Mouse (Mus musculus) neural tube, embryonic 14.5 days (tissue): ENCODE measurements at regions not wholly inside any gene's neighbourhood (a gene's known extent, or its start where the extent isn't known, plus 50 kb on each side); places are given as distances from the start of the nearest gene placed in this dataset.
"Not testable (repeated sequence)": the region's sequence is repeated elsewhere in the genome, so short reads cannot be mapped to it uniquely, and the experiment has no call there.

ENCODE experiments used
- ATAC-seq: fragments of 200-750 bp; cut with Nextera tagmentation; 2 replicates; pipeline ENCODE4 v1.8.0; 2017; ENCODE audit warnings: low read depth, mild to moderate bottlenecking, moderate TSS enrichment, moderate library complexity
- H3K27ac ChIP-seq: fragments of 300-500 bp; sonication (generic); 2 replicates; pipeline ENCODE4 v1.5.1; 2014; ENCODE audit warnings: low read depth, mild to moderate bottlenecking, control low read depth, low read length, moderate library complexity, mixed read lengths
- H3K27me3 ChIP-seq: fragments of 300-500 bp; sonication (generic); 2 replicates; pipeline ENCODE4 v1.6.1; 2014; ENCODE audit warnings: low read length; ENCODE audit not compliant: control insufficient read depth, insufficient read depth
- H3K36me3 ChIP-seq: fragments of 300-500 bp; sonication (generic); 2 replicates; pipeline ENCODE4 v1.6.1; 2014; ENCODE audit warnings: low read length, mixed read lengths; ENCODE audit not compliant: control insufficient read depth, insufficient read depth
- H3K4me1 ChIP-seq: fragments of 300-500 bp; sonication (generic); 2 replicates; pipeline ENCODE4 v1.6.1; 2014; ENCODE audit warnings: low read length; ENCODE audit not compliant: control insufficient read depth, insufficient read depth
- H3K4me2 ChIP-seq: fragments of 300-500 bp; sonication (generic); 2 replicates; pipeline ENCODE4 v1.6.1; 2014; ENCODE audit warnings: mild to moderate bottlenecking, low read depth, low read length, control low read depth
- H3K4me3 ChIP-seq: fragments of 300-500 bp; sonication (generic); 2 replicates; pipeline ENCODE4 v1.5.1; 2014; ENCODE audit warnings: low read depth, low read length, control low read depth, mixed read lengths
- H3K9ac ChIP-seq: fragments of 300-500 bp; sonication (generic); replicated peaks from 2 replicates; pipeline ENCODE4 v1.6.1; 2014; ENCODE audit warnings: low read depth, mild to moderate bottlenecking, control low read depth, low read length, mixed read lengths
- H3K9me3 ChIP-seq: fragments of 300-500 bp; sonication (generic); 2 replicates; pipeline ENCODE4 v1.6.1; 2016; ENCODE audit warnings: low read length; ENCODE audit not compliant: control insufficient read depth
- WGBS: fragments of 180-500 bp; shearing (Covaris S2); extraction: QIAGEN DNeasy Blood & Tissue Kit; methylation state at CpG from one replicate; pipeline ENCODE4 v1.1.7; 2014; 5-methylcytosine and 5-hydroxymethylcytosine counted together

DNA sequence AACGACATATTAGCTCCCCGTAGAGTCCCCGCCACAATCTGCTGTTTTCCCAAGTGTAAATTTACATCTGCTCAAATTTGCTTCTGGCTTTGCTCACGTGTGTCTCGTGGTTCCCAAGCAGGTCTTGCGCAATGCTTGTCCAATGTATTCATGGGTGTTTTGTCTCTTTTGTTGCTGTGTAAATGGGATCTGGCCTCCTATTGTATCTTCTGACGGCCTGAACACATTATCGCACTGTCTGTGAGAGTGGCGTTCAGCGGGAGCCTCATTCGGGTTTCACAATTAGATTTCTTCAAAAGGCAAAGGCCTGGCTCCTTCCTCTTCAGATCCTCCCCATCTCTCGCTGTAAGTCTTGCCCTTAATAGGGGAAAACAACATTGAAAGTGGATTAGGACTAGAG lies 274.5 kb downstream of the Fam19a5 start:
- Histone ChIP-seq H3K27me3 (no peaks in the 10 kb centered on the region), H3K36me3 (no peaks in the 10 kb centered on the region), H3K4me1 (no peaks in the 10 kb centered on the region), H3K27ac (no peak overlapping the region), H3K9me3 (no peaks in the 10 kb centered on the region), H3K4me2 (no peak overlapping the region), H3K9ac (no peak overlapping the region), H3K4me3 (no peak overlapping the region)
- WGBS, result 20% methylated on average over 12 of the region's 12 CpGs
- ATAC-seq, result no peak

DNA sequence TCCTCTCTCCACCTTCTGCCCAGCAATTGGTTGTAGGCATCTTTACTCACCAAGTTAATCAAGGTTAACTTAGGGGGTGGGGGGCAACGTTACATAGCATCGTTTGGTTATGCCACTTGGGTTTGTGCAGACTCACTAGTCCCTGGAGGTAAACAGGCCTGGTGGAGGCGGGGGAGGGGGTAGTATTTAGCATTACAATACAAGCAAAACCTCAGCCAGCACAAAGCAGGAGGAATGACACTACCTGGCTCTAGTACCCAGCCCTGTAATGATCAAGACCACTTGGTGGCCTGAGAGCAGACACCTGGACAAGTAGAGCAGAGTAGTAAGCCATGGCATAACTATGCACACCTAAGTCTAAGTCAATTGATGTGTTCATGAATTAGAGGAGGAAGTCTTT lies 298.0 kb downstream of the Fam19a5 start:
- no peak overlapping the region for H3K27ac ChIP-seq
- WGBS, result 48% methylated on average over 3 of the region's 3 CpGs
- H3K9ac ChIP-seq, result no peak overlapping the region
- H3K36me3 ChIP-seq, result no peaks in the 10 kb centered on the region
- no peaks in the 10 kb centered on the region for H3K4me1 ChIP-seq
- no peak overlapping the region for H3K4me2 ChIP-seq
- no peak for ATAC-seq
- no peak overlapping the region for H3K4me3 ChIP-seq
- H3K9me3 ChIP-seq, result no peaks in the 10 kb centered on the region
- H3K27me3 ChIP-seq, result no peaks in the 10 kb centered on the region

DNA sequence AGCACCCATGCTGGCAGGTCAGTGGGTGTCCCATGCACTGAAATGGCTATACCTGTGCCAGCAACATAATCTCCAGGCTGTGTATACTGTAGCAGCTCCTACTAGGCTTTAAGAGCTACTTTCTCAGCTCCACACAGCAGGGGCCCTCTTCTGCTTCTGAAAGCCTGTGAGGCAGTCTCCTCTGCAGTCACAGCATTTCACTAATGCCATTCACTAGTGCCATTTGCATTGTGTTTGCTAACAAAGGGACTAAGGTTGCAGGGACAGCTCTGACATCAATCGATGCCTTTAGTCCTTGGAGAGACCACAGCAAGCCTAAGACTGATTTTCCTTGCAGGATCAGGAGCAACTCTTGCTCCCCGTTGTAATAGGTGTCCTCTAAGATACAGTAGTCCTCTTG lies 315.0 kb downstream of the Fam19a5 start:
- H3K4me1 ChIP-seq, result no peaks in the 10 kb centered on the region
- no peak overlapping the region for H3K27ac ChIP-seq
- no peaks in the 10 kb centered on the region for H3K36me3 ChIP-seq
- no peak for ATAC-seq
- H3K4me2 ChIP-seq, result no peak overlapping the region
- no peak overlapping the region for H3K9ac ChIP-seq
- no peaks in the 10 kb centered on the region for H3K27me3 ChIP-seq
- 12% methylated on average over 2 of the region's 2 CpGs for WGBS
- no peaks in the 10 kb centered on the region for H3K9me3 ChIP-seq
- no peak overlapping the region for H3K4me3 ChIP-seq

DNA sequence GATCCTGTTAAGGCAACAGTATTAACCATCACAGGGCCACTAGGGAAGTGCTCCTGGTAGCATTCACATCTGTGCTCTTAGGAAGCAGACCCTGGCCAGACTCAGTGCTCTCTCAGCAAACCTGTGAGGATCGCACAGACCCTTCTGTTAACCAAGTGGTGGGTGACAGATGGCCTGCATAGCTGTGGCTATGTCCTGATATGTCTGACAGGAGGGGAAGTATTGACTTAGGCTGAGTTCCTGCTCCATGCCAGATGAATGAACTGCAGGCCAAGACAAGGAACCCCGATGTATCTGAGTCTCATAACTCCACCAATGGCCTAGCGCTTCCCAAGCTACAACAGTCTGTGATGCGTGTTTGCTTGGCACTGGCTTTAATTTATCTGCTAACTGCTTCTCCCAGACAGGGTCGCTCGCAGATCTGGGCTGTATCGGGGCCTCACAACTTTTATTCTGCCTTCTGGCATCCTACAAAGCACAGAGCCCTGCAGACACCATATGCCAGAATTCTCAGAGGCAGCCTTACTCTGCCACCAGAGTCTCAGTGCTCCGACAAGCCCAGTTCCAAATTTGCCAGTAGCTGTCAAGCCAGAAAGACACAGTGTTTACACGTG lies 332.3 kb downstream of the Fam19a5 start:
- no peaks in the 10 kb centered on the region for H3K4me1 ChIP-seq
- no peaks in the 10 kb centered on the region for H3K27me3 ChIP-seq
- H3K9me3 ChIP-seq, result no peaks in the 10 kb centered on the region
- H3K36me3 ChIP-seq, result no peaks in the 10 kb centered on the region
- no peak overlapping the region for H3K4me2 ChIP-seq
- ATAC-seq, result no peak
- WGBS, result 54% methylated on average over 9 of the region's 9 CpGs
- no peak overlapping the region for H3K27ac ChIP-seq
- no peak overlapping the region for H3K4me3 ChIP-seq
- H3K9ac ChIP-seq, result no peak overlapping the region

DNA sequence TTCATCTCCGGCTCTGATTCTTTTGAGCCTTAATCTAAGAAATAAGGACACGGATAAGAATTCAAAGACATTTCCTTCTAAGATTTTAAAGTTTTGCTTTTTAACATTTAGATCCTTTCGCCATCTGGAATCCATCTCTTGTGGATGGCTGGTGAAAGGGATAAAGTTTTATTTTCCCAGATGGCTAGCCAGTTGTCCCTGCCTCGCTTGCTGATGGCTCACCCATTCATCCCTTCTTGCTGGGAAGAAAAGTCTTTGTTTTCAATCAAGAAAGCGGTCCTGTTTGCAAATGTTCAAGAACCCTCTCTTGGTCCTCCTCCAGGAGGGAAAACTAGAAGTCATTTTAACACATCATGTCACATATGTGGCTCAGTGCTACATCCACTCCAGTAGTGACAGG lies 346.8 kb downstream of the Fam19a5 start:
- Histone ChIP-seq H3K36me3 (no peaks in the 10 kb centered on the region), H3K4me3 (no peak overlapping the region), H3K27ac (no peak overlapping the region), H3K4me2 (no peak overlapping the region), H3K9ac (no peak overlapping the region), H3K9me3 (no peaks in the 10 kb centered on the region), H3K27me3 (no peaks in the 10 kb centered on the region), H3K4me1 (no peaks in the 10 kb centered on the region)
- ATAC-seq, result no peak
- WGBS, result 87% methylated on average over 5 of the region's 5 CpGs

DNA sequence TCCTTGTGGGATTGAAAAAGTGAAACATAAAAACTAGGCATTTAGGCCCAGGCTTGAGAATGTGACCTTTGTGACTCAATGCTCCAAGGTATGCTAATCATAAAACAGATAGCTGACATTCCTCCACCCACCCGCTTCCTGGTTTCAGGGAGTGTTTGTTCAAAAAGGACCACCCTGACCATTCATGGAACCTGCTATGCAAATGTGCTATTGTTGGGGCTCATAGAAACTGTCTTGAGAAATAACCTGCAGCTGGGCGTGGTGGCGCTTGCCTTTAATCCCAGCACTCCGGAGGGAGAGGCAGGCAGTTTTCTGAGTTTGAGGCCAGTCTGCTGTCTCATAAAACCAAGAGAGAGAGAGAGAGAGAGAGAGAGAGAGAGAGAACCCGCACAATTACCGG lies 350.8 kb downstream of the Fam19a5 start:
- not testable (repeated sequence) for H3K4me1 ChIP-seq, H3K27me3 ChIP-seq, H3K9ac ChIP-seq, H3K27ac ChIP-seq, H3K4me3 ChIP-seq, H3K4me2 ChIP-seq, H3K36me3 ChIP-seq, ATAC-seq, H3K9me3 ChIP-seq
- WGBS, result 88% methylated on average over 6 of the region's 6 CpGs

DNA sequence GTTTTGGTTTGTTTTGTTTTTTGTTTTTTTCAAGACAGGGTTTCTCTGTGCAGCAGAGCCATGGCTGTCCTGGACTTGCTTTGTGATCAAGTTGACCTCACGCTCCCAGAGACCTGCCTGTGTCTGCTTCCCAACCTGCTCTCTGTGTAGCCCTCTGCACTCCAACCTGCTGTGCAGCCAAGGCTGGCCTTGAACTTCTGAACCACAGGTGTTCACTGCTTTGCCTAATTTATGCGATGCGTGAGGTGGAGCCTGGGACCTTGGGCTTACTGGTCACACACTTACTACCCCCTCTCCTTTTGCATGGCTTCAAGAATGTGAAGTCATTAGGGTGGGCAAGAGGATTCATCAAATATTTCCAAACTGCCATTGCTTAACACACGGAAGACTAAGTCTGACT lies 354.6 kb downstream of the Fam19a5 start:
- ATAC-seq, result no peak
- Histone ChIP-seq H3K4me3 (no peak overlapping the region), H3K9me3 (no peaks in the 10 kb centered on the region), H3K9ac (no peak overlapping the region), H3K36me3 (no peaks in the 10 kb centered on the region), H3K27ac (no peak overlapping the region), H3K27me3 (no peaks in the 10 kb centered on the region), H3K4me1 (no peaks in the 10 kb centered on the region), H3K4me2 (no peak overlapping the region)
- WGBS, result 89% methylated on average over 4 of the region's 4 CpGs

DNA sequence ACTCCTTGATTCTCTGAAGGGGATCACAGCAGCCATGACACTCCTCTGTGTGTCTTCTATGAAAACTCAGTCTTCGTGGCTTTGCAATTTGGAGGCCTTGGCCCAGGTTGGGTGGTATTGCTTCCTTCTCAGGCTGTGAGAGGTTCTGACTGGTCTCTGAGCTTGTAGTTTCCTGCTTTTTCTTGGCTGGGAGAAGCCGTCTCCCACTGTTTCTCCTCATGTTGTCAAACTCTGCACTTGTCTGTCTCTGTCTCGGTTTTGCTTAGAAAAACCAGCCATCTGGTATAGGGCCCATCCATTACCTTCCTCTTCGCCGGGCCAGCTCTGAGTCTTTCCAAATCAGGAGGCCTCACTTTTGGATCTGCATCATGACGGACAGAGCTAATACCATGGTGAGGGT lies 360.3 kb downstream of the Fam19a5 start:
- no peaks in the 10 kb centered on the region for H3K27me3 ChIP-seq
- 84% methylated on average over 6 of the region's 6 CpGs for WGBS
- no peaks in the 10 kb centered on the region for H3K36me3 ChIP-seq
- no peaks in the 10 kb centered on the region for H3K9me3 ChIP-seq
- H3K4me2 ChIP-seq, result no peak overlapping the region
- no peaks in the 10 kb centered on the region for H3K4me1 ChIP-seq
- no peak for ATAC-seq
- H3K4me3 ChIP-seq, result no peak overlapping the region
- no peak overlapping the region for H3K27ac ChIP-seq
- H3K9ac ChIP-seq, result no peak overlapping the region

DNA sequence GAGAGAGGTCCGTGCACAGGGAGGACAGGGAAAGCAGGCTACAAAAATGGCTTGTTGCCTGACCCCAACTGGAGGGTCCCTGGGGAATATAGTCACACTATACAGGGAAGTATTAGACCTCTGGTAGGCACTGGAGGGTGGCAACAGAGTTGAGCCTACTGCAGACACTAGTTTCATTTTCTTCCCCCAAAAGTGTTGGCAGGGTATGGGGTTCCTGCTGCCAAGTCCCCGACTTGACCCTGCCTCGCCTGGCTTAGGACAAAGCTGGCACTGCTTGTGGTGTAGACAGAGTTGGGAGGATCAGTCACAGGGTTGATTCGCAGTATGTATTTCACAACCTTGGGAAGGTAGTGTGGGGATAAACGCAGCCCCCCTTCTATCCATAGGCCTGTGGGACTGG lies 362.2 kb downstream of the Fam19a5 start:
- no peak overlapping the region for H3K27ac ChIP-seq
- H3K4me1 ChIP-seq, result peaks cover 4% of the 10 kb centered on the region; the same call in 1 of the 2 replicates
- WGBS, result 86% methylated on average over 5 of the region's 5 CpGs
- no peak overlapping the region for H3K4me3 ChIP-seq
- no peak for ATAC-seq
- no peak overlapping the region for H3K9ac ChIP-seq
- no peak overlapping the region for H3K4me2 ChIP-seq
- H3K9me3 ChIP-seq, result no peaks in the 10 kb centered on the region
- no peaks in the 10 kb centered on the region for H3K27me3 ChIP-seq
- no peaks in the 10 kb centered on the region for H3K36me3 ChIP-seq

DNA sequence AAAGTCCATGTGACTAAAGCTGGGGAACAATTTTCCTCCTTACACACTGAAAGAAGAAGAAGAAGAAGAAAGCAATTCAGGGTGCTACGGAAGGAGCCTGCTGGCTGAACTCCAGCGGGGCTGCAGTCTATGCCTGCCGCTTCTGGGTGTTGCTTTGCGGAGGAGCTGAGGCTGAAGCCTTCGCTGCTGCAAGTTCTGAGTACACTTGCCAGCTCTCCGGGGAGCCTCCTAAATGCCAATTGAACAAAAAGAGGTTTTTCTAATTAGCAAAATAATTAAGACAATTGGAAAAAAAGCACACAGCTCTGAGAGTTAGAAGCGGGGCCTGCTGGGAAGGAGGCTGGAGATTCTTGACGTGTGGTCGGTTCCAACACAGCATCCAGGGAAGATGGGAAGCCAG lies 378.0 kb downstream of the Fam19a5 start:
- Histone ChIP-seq H3K4me3 (no peak overlapping the region), H3K27me3 (no peaks in the 10 kb centered on the region), H3K4me2 (no peak overlapping the region), H3K4me1 (no peaks in the 10 kb centered on the region), H3K9me3 (no peaks in the 10 kb centered on the region), H3K36me3 (no peaks in the 10 kb centered on the region), H3K9ac (no peak overlapping the region), H3K27ac (no peak overlapping the region)
- ATAC-seq, result no peak
- WGBS, result 50% methylated on average over 9 of the region's 9 CpGs
